Mouse (Mus musculus): ENCODE results near the gene Acap2.

DNA sequence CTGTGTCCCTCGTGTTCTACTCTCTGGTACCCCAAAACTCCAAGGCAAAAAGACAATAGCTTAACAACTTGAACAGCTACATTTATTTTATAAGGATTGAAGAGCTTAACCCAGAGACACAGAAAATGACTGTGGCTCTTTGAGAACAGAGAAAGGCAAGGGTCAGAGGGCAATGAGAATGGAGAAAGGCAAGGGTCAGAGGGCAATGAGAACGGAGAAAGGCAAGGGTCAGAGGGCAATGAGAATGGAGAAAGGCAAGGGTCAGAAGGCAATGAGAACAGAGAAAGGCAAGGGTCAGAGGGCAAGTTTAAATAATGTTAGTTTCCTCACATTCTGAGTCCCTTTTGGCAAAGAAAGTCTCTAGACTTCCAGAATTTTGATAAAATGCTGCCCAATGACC is 41.6 kb downstream of the Acap2 start:
- no peak for TF ChIP-seq CTCF (IDR thresholded peaks at IDR 0.05; ENCODE audit: insufficient read depth, low read depth, low read length)
- no peak for TF ChIP-seq POLR2A (IDR thresholded peaks at IDR 0.05; ENCODE audit: insufficient read depth, low read depth, low read length)
